Mouse (Mus musculus) spleen, postnatal 14 days (tissue): ENCODE results near the gene Scamp2.
A peak's percentile ranks its signal among the peaks of the same experiment; 100 is the strongest.

ENCODE experiments used
- DNase-seq, 2 experiments: peaks; one replicate each; pipeline ENCODE4 v3.0.0; 2021 to 2022; ENCODE audit warnings: low spot score in 2 of 2

The Scamp2 gene

DNA sequence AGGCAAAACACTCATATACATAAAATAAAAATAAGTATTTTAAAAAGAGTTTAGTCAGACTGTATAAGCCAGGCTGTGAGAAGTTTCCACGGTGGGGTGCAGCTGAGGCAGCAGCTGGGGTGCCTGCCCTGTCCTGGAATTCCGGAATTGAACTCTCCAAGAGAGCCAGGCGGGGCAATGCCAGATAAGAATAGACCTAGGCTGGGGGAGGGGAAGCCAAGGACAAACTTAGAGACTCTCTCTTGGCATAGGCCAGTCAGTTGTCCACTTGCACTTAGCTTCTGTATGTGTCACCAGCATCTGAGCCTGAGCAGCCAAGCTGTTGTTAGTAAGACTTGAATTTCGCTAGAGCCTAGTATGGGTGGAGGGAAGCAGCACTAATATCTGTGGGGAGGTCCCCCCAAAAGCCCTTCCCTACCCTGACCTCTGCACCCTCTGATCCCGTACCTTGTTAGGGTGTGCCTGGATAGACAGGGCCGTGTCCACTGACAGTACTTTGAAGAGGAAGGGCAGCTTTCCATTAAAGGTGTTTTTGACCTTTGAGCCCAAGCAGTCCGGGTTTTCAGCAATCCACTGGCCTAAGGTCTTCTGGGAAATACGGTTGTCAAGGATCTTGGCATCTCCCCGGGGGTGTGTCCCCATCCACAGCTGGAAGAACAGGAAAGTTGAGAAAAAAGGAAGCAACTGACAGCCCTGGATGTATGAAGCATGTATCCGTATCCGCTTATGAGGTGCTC lies 10.4 kb upstream of the Scamp2 start:
- no peak for DNase-seq

GRCm38 (mm10) chr9:57552139-57552887 lies 8.4 kb upstream of the Scamp2 start, which contains the start of gene Mpi:
Gene Mpi (minus strand): TSS chr9:57552763.
- DNase-seq, result peak in 1 of 2 experiments; percentile 42

DNA sequence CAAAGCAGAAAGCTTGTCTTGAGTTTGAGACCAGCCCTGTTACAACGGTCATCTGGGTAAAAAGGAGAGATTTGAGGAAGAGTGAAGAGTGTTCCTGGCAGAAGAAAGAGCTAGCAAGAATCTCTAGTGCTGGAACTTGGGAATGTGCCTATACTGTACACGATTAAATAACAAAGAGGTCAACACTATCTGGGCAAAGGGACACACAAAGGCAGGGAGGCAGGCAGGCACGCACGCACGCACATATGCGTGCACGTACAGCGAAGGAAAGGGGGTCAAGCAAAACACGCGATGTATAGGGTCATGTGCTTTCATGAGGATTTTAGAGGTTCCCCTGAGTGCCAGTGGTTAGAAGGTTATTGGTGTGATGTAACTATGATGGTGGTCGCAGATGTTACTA lies 7.6 kb upstream of the Scamp2 start:
- DNase-seq, result no peak

- DNase-seq, result no peak
Observed at GRCm38 (mm10) chr9:57554753-57555152, 6.0 kb upstream of the Scamp2 start.

DNA sequence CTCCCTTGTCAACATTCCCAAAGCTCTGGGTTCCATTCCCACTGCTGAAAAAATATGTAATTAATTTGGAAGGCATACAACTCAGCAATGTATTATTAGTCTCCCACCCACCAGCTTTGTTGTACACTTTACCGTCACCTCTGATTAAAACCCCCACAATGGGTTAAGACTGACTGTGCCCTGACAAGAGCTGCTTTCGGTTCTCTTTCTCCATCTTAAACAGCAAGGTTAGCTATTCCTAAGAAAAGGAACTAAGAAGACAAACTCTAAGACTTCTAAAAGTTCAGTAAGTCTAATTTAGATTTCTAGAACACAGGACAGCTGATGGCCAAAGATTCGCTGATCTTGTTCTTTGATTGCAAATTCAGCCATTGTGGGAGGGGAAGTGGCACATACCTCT lies 3.5 kb upstream of the Scamp2 start:
- no peak for DNase-seq

DNA sequence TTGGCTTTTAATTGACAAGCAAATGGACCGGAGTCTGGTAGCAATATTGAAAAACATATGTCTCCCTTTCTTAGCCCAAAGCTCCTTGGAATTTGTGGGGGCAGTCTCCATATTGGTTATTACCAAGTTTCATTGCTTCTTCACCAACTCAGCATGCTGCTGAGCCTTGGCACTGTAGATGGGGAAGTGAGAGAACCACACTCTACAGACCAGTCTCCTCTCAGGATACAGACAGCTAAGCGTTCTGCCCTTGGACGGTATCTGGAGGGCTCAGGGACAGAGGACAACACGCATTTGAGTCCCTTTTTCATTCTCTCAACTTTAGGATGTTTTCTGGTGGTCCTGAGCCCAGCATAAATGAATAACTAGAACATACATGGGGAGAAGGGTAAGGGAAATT lies 2.1 kb upstream of the Scamp2 start:
- no peak for DNase-seq

GRCm38 (mm10) chr9:57559568-57559967 lies 1.2 kb upstream of the Scamp2 start:
- no peak for DNase-seq

DNA sequence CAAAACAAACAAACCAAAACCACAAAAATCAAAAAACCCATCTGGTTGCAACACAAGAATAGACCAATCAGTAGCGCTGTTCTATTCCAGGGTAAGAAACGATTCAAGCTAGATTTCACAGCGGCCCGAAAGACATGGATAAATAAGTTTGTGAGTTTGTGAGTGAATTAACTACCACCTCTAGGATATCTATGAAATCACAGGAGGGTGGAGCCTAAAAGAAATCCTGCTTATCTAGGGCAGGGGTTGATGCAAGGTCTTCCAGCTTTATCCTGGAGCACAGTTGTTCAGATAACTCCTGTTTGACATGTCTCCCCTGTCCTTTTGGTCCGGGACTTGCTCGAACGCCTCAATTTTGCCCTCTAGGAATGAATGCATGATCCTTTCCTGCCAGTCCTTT lies 480 bp upstream of the Scamp2 start:
- DNase-seq, result no peak

DNA sequence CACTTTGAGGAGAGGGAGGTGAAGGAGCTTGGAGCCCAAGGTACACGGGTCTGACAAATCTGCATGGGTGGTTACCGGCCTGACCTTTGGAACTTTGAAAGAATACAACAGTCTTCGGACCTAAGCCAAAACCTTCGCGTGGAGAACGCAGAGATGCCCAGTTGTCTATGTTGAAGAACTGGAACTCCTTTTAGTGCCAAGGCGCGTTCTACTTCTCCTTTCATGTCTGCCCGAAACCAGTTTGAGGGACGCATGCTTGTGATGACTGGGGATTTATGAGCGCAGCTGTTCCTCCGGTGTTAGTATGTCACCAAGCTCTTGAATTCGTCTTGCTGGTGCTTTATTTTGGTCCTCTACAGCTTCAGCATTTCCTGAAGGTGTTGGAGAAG lies 962 bp downstream of the Scamp2 start:
- peak in 1 of 2 experiments; percentile 26 for DNase-seq

DNA sequence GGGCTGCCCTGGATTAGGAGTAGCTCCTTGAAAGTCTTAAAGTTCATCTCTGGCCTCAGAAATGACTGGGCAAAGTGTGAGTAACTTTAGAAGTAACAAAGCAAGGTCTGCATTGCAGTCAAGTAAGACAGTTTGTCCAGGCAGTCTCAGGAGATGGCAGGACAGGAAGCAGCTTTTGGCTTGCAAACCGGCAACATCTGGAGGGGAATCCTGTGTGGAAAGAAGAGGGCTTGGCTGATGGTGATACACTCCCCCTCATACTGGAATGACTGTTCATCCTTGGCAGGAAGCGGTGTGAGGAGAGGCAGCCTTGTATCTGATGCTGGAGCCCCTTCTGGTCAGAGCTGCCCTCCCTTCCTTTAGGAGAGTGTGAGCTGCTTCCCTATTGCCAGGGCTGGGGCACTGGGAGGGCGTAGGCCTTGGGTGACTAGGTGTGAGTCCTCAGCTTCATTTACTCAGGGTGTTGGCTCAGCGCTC lies 2.2 kb downstream of the Scamp2 start:
- DNase-seq, result no peak

- DNase-seq, result no peak
Observed at GRCm38 (mm10) chr9:57564609-57565008, 3.9 kb downstream of the Scamp2 start.

DNA sequence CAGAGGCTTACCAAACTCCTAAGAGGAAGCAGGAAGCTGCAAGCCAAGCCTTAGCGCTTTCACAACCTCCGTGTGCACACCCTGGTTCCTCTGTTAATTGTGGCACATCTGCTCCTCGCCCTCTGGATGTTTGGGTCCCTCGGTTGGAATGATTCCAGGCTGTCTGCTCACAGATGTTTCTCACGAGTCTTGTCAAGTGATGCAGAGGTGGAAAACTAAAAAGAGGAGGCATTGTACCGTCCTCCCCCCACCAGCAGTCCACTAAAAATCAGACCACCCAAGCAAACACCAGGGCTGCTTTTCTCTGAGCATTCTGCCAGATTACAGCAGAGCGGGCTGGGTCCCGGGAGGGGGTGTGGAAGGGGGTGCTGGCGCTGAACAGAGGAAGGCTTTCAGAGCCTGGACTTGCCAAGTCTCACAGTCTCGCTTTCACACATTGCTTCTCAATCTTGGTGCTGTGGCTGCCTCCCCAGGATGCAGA lies 5.0 kb downstream of the Scamp2 start:
- no peak for DNase-seq

DNA sequence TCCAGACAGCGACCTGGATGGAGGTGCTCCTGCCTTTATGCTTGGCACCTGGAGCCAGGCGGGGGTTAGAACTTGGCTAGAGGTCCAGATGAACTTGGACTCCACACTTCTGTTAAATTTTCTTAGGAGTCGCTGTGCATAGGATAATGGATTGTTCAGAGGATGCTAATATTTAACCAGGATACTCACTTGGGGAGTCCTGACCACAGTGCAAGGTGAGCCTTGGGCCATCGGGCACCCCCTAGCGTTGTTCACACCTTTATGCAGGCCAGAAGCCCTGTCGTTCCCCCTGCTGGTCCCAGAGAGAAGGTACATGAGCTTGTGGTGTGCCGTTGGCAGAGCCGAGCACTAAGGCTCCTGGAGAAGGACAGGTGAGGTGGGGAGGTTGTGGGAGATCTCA lies 6.1 kb downstream of the Scamp2 start:
- no peak for DNase-seq

DNA sequence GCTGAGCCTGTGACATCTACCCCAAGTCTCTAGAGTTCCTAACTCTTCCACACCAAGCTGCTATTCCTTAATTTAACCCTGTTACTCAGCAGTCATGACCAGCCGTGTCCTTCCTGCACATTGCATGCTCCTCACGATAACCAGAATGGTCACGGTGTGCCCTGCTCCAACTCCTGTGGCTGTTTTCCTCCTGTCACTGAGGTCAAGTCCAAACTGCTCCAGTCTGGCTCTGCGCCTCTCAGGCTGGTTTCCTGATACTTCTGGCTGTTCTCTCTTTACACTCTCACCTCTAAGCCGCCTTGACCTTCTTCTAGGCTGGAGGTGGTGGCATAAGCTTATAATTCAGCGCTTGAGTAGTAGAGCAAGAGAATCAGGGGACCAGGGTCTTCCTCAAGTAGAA lies 7.8 kb downstream of the Scamp2 start:
- DNase-seq, result no peak

DNA sequence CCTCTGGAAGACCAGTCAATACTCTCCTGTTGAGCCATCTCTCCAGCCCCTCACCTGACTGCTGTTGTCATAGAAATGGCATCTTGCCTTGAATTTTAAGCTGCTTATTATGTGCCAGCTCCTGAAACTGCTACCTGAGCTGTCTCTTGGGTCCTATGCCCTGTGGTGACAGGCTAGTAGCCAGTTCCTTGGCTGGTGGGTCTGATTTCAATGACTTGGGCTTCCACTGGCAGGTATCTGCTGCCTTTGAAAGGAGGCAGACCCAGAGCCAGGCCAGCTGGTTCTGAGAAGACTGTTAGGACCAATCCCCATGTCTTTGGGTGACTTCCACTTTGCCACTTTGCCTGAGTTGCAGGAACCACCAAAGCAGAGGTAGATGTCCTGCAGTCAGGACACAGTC lies 13.7 kb downstream of the Scamp2 start:
- no peak for DNase-seq

- no peak for DNase-seq
Observed at GRCm38 (mm10) chr9:57575577-57575976, 14.8 kb downstream of the Scamp2 start.

GRCm38 (mm10) chr9:57577144-57577849 lies 16.6 kb downstream of the Scamp2 start:
- no peak for DNase-seq

DNA sequence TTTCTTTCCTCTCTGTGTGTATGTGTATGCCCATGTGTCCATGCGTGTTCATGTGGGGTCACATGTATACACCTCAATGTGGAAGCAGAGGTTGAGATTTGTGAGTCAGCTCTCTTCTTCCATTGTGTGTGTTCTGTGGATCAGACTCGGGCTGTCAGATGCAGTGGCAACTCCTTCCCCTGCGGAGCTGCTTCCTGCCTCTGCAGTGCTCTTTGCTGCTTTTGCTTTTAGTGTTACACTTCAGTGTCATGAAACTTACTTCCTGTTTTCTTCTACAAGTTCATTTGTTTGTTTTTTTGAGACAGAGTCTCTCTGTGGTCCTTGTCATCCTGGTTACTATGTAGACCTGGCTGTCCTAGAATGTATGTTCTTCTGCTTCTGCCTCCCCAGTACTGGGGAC lies 24.2 kb downstream of the Scamp2 start:
- DNase-seq, result no peak

GRCm38 (mm10) chr9:57589224-57590126 lies 28.7 kb downstream of the Scamp2 start, which contains the start of gene Ulk3:
Gene Ulk3 (plus strand): TSS chr9:57589452.
- DNase-seq, result peak; percentile 70 to 79

- DNase-seq, result no peak
Observed at GRCm38 (mm10) chr9:57590726-57591125, 30.0 kb downstream of the Scamp2 start.

GRCm38 (mm10) chr9:57593454-57594173 lies 32.9 kb downstream of the Scamp2 start:
- no peak for DNase-seq
